Mouse (Mus musculus) testis, adult 2 months (tissue): ENCODE data around the gene Lhpp.

Experiments
- CTCF ChIP-seq: fragments of 200-500 bp; IDR thresholded peaks from 2 replicates; pipeline ENCODE4 v1.5.1; 2012; ENCODE audit warnings: low read depth, mild to moderate bottlenecking, inconsistent platforms, low read length, moderate library complexity; ENCODE audit not compliant: control insufficient read depth, insufficient read depth, insufficient replicate concordance
- POLR2A ChIP-seq: fragments of 200-500 bp; IDR thresholded peaks from 2 replicates; pipeline ENCODE4 v1.6.1; 2012; ENCODE audit warnings: low read depth, mild to moderate bottlenecking, inconsistent platforms, low read length, moderate library complexity; ENCODE audit not compliant: control insufficient read depth

- TF ChIP-seq POLR2A (no peak), CTCF (no peak)
Measured at GRCm38 (mm10) chr7:132722401-132723370, 112.2 kb downstream of the Lhpp start.
